Mouse (Mus musculus): Measurements from ENCODE around the gene Naa80. TPM values are rescaled to one million over a fixed set of nuclear protein-coding genes. Genes with fewer than 3 reads are reported as not detected.
A peak's percentile ranks its signal among the peaks of the same experiment; 100 is the strongest.
"Not testable (repeated sequence)": the region's sequence is repeated elsewhere in the genome, so short reads cannot be mapped to it uniquely, and the experiment has no call there.

Gene Naa80
- total RNA-seq, 2 experiments from 2014 or later = 12.2 to 12.4 TPM

- not testable (repeated sequence) for DNase-seq
Observed at GRCm38 (mm10) chr9:107573774-107574173, 4.9 kb upstream of the Naa80 start.

- DNase-seq = no peak
Observed at GRCm38 (mm10) chr9:107575579-107576356, 2.9 kb upstream of the Naa80 start.

- peak; percentile 88 for DNase-seq
Observed at GRCm38 (mm10) chr9:107576357-107577107, 2.2 kb upstream of the Naa80 start, which contains the start of gene Hyal1. TSS of gene Hyal1 (plus strand) at chr9:107576927.

- no peak for DNase-seq
Observed at GRCm38 (mm10) chr9:107577871-107578270, 816 bp upstream of the Naa80 start.

- no peak for DNase-seq
Observed at GRCm38 (mm10) chr9:107579023-107579900, 575 bp downstream of the Naa80 start.

- DNase-seq = peak; percentile 91
Observed at GRCm38 (mm10) chr9:107580501-107581317, 2.0 kb downstream of the Naa80 start, which contains the start of gene Hyal3. TSS of gene Hyal3 (plus strand) at chr9:107580818.

- DNase-seq = no peak
Observed at GRCm38 (mm10) chr9:107581584-107581983, 2.9 kb downstream of the Naa80 start.

GRCm38 (mm10) chr9:107582509-107583062, 3.9 kb downstream of the Naa80 start:
- DNase-seq = no peak

- DNase-seq = no peak
Observed at GRCm38 (mm10) chr9:107583174-107583573, 4.5 kb downstream of the Naa80 start.

- DNase-seq = no peak
Observed at GRCm38 (mm10) chr9:107586504-107586903, 7.8 kb downstream of the Naa80 start.

- peak; percentile 95 for DNase-seq
Observed at GRCm38 (mm10) chr9:107586974-107587832, 8.5 kb downstream of the Naa80 start, which contains the start of gene Ifrd2. TSS of gene Ifrd2 (plus strand) at chr9:107587642.

GRCm38 (mm10) chr9:107587833-107588639, 9.3 kb downstream of the Naa80 start:
- peak; percentile 68 for DNase-seq

- DNase-seq = peak; percentile 64
Observed at GRCm38 (mm10) chr9:107590058-107590772, 11.5 kb downstream of the Naa80 start.

- DNase-seq = no peak
Observed at GRCm38 (mm10) chr9:107590773-107591060, 12.0 kb downstream of the Naa80 start.

- DNase-seq = peak; percentile 72
Observed at GRCm38 (mm10) chr9:107593101-107593976, 14.7 kb downstream of the Naa80 start.

GRCm38 (mm10) chr9:107594281-107595062, 15.8 kb downstream of the Naa80 start:
- no peak for DNase-seq
